Mouse (Mus musculus): ENCODE results near the gene Nckap5. TPM values are rescaled to one million over a fixed set of nuclear protein-coding genes. Genes with fewer than 3 reads are reported as not detected.

The Nckap5 gene
- total RNA-seq, 2 experiments from 2014 or later: 6.4 to 6.6 TPM

DNA sequence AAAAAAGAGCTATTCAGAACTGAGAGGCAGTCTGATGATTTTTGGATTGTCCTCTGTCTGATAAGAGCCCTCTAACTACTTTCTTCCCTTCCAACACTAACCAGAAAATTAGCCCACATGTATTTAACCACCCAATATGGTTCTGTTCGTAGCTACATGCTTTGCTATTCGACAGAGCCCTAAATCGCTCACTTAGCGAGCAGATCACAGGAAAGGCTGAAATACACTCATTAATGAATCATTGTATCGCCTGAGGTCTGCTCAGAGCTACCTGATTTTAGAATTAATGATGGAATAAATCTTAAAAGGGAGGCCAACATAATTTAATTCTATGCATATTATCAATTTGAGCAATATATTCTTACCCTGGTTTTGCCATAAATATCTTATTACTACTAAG lies 187.8 kb downstream of the Nckap5 start:
- intact Hi-C loops (cut with DNase I): no loop called here

DNA sequence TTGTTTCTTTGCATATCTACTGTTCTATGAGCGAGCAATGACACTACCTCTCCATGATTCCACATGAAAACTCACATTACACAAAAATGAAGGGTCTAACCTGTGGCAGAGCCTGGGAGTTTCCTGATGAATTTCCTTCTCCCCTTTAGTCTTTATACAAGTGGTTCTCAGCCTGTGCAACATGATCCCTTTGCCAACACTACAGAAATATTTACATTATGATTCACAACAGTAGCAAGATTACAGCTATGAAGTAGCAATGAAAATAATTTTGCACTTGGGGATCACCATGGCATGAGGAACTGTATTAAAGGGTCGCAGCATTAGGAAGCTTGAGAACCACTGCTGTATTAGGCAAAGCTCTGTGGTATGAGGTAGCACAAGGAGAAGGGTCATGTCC lies 191.1 kb downstream of the Nckap5 start:
- DNase-seq: no peak
- intact Hi-C loops (cut with DNase I): no loop called here

More for the DNA sequence above, 187.8 kb downstream of the Nckap5 start:
- DNase-seq: no peak

DNA sequence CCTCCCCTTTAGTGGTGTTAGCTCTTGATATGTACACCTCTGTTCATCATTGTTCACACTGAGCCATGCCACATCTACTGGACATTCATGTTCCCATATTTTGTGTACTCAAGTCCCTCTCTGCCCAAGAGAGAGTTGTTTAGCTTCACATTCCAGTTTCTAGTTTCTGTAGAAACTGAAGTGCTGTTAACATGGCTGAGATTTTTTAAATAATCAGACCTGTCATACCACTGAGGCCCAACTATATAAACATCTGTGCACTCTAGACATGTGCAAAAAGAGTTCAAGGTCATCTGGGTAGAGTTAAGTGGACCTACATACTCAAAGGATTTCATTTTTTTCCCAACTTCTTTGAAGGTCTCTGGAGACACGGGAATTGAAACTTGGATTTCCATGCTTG lies 193.1 kb downstream of the Nckap5 start:
- no peak for DNase-seq
- intact Hi-C loops (cut with DNase I): no loop called here

DNA sequence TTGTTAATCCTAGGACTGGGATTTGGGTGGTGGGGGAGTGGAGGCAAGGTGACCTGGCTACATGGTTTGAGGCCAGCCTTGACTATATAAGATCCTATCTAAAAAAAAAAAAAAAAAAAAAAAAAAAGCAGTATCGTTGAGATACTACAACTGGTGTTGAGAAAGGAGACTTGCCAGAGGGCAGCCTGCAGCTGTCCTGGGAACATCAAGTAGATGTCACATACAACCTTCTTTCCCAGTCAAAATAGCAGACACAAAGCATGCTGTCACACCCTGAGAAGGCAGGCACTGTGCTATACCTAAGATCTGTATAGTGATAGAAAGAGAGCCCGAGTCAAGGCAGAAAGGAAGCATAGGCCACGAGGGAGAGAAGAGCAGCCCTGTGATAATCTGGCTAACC lies 204.4 kb downstream of the Nckap5 start:
- intact Hi-C loops (cut with DNase I): no loop called here
- no peak for DNase-seq

DNA sequence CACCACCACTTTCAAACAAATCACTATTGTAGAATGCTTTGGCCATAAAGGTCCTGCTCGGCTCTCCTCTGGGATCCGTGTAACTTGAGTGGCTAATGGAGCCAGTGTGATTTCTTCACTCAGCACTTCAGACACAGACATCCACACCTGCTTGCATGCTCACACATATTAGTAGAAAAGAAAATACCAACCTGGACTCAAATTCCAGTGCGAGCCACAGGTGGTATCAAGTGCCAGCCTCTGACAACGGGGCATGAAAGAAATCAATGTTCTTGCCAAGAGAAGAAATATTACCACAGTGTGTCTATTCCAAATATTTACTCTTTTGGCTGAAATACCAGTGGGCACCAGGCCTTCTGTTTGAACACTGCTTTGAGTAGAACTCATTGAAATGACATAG lies 208.6 kb downstream of the Nckap5 start:
- DNase-seq: no peak
- intact Hi-C loops (cut with DNase I): no loop called here

DNA sequence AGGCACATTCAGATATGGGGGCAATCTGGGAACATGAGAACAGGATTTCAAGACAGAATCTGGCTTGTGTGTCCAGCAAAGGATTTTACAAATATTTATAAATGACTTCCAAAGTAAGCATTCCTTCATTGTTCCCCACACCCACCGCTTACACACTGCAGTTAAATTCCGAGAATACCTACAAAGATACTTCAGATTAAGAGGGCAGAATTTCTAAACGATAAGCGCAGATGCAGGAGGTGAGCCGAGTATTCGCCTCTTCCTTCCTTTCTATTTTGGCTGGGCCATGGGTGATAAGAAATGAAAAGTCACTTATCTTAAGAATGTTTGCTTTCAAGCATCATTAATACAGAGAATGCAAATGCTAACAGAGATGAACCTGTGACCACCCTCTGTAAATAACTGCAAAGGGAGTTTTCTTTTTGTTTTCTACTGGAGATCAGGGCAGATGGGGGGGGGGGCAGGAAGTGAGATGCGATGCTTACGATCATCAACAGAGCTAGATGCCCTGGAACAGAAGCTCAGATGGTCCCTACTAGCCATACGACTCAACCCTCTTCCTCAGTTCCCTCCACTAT lies 213.0 kb downstream of the Nckap5 start:
- intact Hi-C loops (cut with DNase I): no loop called here
- DNase-seq: no peak

DNA sequence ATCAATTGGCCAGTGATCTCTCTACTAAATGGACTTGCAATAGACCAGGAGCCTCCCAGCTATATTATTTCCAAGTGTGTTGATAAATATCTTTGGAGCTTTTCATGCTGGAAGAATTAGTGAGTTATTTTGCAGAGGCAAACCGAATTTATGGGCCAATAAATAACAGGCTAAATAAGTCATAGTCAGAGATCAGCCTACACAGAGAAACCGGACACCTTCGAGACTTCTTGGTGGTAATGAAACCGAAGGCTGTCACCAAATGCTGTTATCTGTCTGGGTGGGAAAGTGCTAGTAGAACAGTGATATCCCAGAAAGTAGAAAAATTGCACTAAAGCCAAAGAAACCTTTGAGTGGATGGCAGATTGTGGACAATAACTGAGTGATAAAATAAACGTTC lies 213.6 kb downstream of the Nckap5 start:
- intact Hi-C loops (cut with DNase I): no loop called here
- DNase-seq: no peak

DNA sequence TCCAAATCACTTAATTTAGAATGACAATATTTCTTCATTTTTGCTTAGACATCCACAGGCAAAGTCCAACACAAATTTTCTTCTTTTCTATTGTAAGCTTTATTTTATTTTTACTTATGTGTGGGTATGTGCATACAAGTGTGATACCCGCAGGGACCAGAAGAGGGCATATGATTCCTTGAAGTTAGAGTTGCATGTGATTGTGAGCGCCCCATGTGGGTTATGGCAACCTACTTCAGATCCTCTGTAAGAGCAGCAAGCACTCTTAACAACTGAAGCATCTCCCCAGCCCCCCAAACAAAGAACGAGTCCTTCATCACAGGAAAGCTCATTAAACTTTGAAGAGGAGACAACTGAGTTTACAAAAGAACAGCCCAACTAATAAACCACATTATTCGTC lies 217.7 kb downstream of the Nckap5 start:
- DNase-seq: no peak
- intact Hi-C loops (cut with DNase I): no loop called here

DNA sequence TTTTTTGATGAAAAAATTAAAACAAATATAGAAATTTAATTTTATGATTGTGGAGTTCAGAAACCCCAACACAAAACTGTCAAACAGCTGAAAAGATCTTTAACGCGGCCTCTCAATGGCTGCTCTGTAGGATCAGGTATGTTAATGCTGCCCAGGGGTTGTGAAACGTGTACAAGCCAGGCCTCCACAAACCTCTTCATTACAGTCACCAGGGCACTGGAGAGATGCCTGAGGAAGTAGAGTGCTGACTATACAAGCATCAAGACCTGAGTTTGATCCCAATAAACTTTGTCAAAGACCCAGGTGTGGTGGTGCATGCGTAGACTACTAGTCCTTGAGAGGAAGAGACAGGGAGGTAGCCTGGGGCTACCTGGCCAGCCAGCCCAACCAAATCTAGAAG lies 222.0 kb downstream of the Nckap5 start:
- intact Hi-C loops (cut with DNase I): no loop called here
- DNase-seq: no peak

DNA sequence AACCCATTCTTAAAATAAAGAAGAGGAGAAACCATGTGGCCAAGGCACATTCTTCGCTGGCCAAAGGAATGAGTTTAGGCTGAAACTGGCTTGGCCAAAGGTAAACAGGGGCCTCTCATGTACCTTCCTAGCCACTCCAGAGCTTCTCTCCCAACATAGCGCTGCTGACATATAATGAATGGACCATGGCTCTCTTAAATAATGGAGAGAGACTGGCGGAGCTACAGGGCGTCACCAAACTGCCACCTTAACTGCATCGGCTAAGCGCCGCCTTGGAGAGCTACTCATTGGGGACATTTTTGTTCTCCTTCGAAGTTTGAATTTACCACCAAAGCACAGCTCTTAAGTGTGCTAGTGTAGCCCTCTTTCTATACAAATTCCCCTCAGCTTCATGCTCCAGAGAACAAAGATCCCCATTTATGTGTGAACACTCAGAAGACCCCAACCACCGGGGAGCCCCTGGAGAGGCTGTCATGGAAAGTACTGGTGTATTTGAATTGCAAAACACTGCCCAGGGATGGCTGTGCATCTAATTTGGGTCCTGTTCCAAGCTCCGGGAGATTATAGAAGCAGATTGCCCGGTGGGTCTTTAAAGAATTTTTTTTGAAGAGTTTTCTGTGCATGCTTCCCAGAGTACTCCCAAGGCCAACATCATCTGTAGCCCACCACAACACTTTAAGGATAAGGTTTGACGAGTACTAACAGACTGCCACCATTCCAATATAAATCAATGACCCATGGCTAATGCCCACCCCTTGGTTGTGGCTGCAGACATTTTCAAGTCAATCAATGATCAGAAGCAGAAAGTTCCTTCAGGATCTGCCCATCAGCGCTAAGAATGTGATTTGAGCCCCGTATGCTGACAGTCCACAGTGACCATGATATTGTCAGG lies 224.2 kb downstream of the Nckap5 start:
- intact Hi-C loops (cut with DNase I): no loop called here
- no peak for DNase-seq

DNA sequence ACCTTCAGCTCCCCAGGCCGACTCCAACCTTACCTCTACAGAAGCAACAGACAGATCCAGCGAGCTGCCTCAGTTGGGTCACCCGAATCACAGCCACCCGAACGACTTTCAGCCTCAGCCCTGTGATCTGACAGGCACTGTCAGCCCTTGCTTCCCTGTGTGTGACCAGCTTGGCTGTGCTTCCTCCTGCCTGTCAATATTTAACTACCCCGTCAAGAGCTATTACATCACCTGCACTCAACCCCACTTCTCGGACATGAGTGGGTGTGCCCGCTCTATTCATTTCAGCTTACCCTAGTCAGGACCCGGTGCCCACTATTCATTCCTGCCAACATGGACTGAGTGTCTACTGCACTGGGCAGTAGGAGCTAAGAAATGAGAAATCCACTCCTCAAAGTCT lies 226.0 kb downstream of the Nckap5 start:
- DNase-seq: no peak
- intact Hi-C loops (cut with DNase I): no loop called here

DNA sequence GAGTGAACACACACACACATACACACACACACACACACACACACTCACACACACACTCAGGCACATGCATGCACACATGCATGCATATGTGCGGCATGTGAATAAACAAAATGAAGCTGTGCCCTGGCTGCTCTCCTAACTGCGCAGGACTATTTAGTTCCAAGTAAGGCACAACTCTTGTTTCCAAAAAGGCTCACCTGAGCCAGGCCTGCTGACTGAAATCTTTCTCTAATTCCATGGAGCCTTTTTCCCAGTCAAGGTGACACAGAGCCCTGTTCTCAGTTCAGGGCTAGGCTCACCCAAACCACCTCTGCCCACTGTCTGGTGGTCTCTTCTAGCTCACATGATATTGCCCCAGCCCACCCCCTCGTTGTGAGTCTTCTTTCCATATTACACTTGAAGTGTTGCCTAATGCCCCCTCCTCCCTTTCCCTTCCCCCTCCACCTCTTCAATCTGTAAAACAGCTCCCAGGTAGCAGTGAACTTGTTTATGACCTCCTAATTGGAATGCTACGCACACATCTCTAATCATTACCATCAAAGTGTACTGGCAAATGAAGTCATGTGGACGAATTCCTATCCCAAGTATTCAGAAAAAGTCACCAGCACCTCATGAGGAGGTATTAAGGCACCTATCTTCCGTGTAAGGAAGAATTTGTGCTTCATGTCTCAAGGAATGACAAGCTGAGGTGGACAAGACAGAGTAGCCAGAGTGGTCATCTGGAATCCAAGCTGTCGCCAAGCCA lies 226.7 kb downstream of the Nckap5 start:
- intact Hi-C loops (cut with DNase I): no loop called here

DNA sequence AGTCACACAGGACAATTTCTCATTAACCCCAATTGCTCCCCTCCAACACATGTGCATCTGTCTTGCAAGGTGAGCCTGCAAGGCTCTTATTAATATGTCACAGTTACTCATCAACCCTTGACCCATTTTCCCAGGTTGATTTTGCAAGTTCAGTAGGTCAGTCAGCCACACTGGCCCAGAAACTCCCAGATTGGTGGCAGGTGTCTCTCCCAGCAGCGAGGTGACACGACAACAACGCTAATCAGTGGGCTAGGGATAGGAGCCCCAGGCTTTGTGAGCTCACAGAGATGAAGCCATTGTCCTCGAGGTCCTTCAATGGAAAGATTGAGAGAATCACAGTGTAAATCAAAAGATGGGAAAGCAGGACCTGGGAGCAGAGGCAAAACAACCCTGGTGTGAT lies 230.0 kb downstream of the Nckap5 start:
- no peak for DNase-seq
- intact Hi-C loops (cut with DNase I): no loop called here

More for the DNA sequence above, 226.7 kb downstream of the Nckap5 start:
- no peak for DNase-seq

DNA sequence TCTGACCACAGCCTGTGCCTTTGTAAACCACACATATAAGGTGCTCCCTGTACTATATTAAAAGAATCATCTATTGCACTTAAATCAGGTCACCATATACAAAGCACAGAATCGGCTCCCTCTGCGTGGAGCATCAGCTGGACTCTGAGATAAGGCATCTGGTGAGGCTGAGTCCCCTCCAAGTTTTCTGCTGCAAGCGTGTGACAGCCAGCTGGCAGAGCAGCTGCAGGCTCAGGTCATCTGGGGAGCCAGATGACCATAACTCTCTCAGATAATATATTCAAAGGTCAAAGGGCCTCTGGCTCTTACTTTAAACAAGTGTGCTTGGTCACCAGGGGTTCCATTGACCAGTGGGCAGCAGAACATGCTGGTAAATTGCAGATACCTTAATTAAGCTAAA lies 233.2 kb downstream of the Nckap5 start:
- peak; percentile 21 for DNase-seq
- intact Hi-C loops (cut with DNase I): no loop called here

DNA sequence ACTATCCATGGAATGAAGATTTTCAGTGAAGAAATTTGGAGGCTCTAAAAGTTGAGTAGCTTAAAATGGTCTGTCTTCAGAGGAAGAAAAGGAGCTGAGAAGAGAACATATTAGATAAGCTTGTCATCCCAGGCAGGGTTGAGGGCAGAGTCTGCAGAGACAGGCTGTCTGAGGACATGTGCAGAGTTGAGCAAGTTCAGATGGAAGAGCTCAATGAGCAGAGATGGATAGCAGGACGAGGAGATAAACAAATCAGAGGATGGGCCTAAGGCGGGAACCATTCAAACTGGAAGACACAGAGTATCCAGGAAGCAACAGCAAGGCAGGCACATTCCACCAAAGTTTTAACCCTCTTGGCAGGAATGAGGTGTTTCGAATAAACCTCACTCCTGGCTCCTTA lies 235.8 kb downstream of the Nckap5 start:
- intact Hi-C loops (cut with DNase I): no loop called here
- no peak for DNase-seq

DNA sequence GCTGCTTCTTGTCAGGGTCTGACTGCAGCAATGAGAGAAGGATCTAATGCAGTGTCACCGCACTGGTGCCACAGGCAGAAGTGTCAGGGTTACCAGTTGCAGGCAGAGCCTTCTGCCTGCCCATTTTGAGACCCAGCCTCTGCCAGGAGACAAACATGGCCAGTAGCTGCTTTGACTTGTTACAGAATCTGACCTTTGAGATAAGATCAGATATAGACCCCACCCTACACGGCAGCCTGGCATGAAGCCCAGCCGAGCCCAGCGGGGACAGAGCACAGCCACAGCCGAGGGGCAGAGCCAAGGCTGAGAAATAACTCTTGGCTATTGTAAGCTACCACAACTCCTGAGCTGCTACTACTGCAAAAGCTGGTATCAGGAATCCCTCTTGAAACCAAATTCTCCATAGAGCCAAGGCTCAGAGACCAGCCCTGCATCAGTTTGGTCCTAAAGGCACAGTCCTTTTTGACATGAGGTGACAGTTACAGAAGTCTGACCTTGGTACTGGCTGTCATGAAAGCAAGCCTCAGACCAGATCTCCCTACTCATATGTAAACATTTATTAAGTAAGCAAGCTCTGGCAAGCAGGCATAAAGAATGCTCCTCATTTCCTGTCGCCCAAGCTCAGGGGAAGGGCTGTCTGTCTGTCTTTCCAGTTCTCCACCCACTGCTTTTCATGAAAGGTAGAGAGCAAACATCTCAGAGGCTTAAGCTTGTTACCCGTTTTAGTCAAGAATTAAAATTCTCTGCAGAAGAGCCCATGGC lies 237.4 kb downstream of the Nckap5 start:
- peak in 1 of 2 experiments; percentile 16 for DNase-seq
- intact Hi-C loops (cut with DNase I): no loop called here

DNA sequence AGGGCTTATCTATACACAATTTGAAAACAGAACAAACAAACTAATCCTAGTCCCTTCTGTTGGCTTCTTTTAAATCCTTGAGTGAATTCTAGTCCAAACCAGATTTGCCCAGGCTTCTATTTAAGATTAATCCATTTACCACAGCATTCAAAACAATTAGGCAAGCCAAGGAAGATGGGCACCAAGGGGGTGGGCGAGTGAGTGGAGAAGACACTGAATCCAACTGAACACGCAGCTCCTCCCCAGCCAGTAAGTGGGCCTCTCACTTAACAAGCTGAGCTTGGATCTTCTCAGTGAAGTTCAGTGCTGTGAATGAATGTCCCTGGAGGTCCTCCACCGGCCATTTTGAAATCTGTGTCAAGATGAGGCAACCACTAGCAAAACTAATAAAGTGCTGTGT lies 239.7 kb downstream of the Nckap5 start:
- intact Hi-C loops (cut with DNase I): no loop called here
- no peak for DNase-seq

DNA sequence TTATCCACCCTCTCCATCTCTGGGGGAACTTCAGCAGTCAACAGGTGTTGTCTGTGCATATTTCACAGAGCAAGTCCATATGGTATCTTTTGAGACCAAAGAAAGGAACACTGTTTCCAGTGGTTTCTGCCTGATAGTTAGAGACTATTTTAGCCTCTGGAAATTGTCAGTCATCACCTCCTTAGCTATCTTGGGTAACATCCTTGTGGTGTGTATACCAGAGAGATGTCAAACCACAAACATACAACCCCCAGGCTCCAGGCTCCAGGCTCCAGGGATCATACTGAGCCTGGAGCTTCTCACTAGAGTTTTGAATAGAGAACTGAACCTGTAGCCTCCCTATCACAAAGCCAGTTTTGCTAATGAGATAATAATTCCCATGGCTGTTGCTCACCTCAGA lies 252.4 kb downstream of the Nckap5 start:
- DNase-seq: no peak
- intact Hi-C loops (cut with DNase I): no loop called here

DNA sequence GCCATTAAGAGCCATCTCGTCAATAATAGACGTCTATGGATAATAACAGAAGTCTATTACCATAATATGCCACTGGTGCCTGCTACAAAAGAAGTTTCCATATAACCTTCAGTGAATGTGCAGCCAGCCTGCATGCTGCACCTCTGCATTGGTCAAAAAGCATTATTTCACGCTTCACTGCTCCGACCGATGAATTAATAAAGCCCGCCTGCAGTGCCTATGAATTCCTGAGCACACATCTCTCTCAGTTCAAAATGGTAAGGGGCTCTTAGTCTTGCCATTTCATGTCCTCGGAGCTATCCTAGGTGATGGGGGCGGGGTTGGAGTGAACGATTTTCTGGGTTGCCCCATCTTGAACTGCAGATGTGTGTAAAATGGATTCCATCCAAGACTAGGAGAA lies 256.3 kb downstream of the Nckap5 start:
- intact Hi-C loops (cut with DNase I): no loop called here
- no peak for DNase-seq

DNA sequence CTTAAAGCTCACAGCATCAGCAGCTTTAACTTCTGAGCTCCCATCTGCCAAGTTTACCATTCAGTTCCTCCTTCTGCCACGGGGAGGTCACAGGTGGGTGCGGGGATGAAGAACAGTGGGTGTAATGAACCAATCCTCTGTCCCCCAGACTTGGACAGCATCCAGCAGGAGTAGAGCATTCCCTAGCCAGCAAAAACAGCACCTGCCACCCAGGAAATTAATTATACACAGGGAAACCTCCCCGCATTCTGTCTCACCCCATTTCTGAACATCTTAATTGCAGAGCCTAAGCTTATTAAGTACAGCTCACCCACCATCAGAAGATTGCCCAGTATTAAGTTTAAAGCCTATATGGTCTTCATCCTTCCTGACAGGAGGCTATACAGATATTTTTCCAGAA lies 256.9 kb downstream of the Nckap5 start:
- intact Hi-C loops (cut with DNase I): no loop called here
- no peak for DNase-seq

DNA sequence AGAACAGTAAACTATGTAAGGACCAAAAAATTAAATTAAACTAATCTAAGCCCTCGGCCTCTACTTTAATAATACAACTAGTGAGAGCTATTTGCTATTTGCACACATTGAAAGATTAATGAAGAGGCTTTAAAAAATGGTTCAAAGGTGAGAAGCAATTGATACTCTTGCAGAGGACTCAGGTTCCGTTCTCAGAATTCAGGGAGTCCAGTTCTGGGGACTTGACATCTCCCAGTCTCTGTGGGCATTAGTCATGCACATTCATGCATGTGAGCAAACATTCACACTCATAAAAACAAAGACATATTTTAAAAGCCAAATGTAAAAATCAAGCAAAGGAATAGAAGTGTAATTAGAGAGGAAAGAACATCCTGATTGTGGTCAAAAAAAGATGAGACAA lies 257.5 kb downstream of the Nckap5 start:
- intact Hi-C loops (cut with DNase I): no loop called here
- no peak for DNase-seq
